9 mouse cellular contexts compared by ENCODE assay signal in genomic region chr9:47708299-47708698, GRCm38 (mm10).
DNase-seq lines count a peak whose midpoint lies in the region; ATAC-seq and TF ChIP-seq lines count a peak whose summit lies in the region.
"Had no signal": no experiment of that assay in that cellular context is flagged by ENCODE, and none has a peak within 500 bp of the region (broad histone marks: within the 10 kb centered on the region; RNA-seq: fewer than 3 reads in every experiment).

No protein-coding gene starts in this region.

- H3K4me3 ChIP-seq in forebrain, postnatal 0 days (ENCODE audit: low read depth, low read length) = no peak overlapping the region
- no peak overlapping the region for H3K4me3 ChIP-seq in hindbrain, embryonic 12.5 days
- H3K4me3 ChIP-seq in megakaryocyte, embryonic 14.5 days (replicated peaks) = peak overlapping the region; percentile 53
- H3K4me3 ChIP-seq: limb, embryonic 12.5 days had no signal

- H3K27ac ChIP-seq in forebrain, postnatal 0 days (ENCODE audit: low read depth, low read length) = no peak overlapping the region; the same call in 1 of the 2 replicates
- peak overlapping the region; percentile 36; the same call in 1 of the 2 replicates for H3K27ac ChIP-seq in hindbrain, embryonic 12.5 days
- H3K27ac ChIP-seq: limb, embryonic 12.5 days had no signal

- peak; percentile 74 for ATAC-seq in cerebellum, adult (ENCODE audit: insufficient number of reproducible peaks, low FRiP score, low TSS enrichment)
- ATAC-seq in forebrain, postnatal 0 days = peak; percentile 77
- no peak for ATAC-seq in hindbrain, embryonic 12.5 days (ENCODE audit: low FRiP score)

- no peak overlapping the region for H3K4me2 ChIP-seq in forebrain, postnatal 0 days (ENCODE audit: low read depth)
- H3K4me2 ChIP-seq in hindbrain, embryonic 12.5 days (replicated peaks) = no peak overlapping the region
- H3K4me2 ChIP-seq: limb, embryonic 12.5 days had no signal

- no peaks in the 10 kb centered on the region for H3K36me3 ChIP-seq in forebrain, postnatal 0 days (ENCODE audit: insufficient read depth)
- H3K36me3 ChIP-seq in hindbrain, embryonic 12.5 days = no peaks in the 10 kb centered on the region
- H3K36me3 ChIP-seq in megakaryocyte, embryonic 14.5 days (replicated peaks; ENCODE audit: low read length) = no peaks in the 10 kb centered on the region
- H3K36me3 ChIP-seq: limb, embryonic 12.5 days had no signal

- no peak overlapping the region for H3K9ac ChIP-seq in forebrain, postnatal 0 days
- H3K9ac ChIP-seq in hindbrain, embryonic 12.5 days = no peak overlapping the region; the same call in 1 of the 2 replicates
- H3K9ac ChIP-seq: limb, embryonic 12.5 days had no signal

- H3K4me1 ChIP-seq in forebrain, postnatal 0 days (ENCODE audit: insufficient read depth) = 0 out of 2 replicates have a peak, but pooled peaks cover 7% of the 10 kb centered on the region
- H3K4me1 ChIP-seq in hindbrain, embryonic 12.5 days = peaks cover 30% of the 10 kb centered on the region
- H3K4me1 ChIP-seq in megakaryocyte, embryonic 14.5 days = no peaks in the 10 kb centered on the region; the same call in 1 of the 2 replicates

- no peaks in the 10 kb centered on the region for H3K9me3 ChIP-seq in forebrain, postnatal 0 days (ENCODE audit: low read length)
- H3K9me3 ChIP-seq in hindbrain, embryonic 12.5 days (replicated peaks) = no peaks in the 10 kb centered on the region
- H3K9me3 ChIP-seq in megakaryocyte, embryonic 14.5 days = no peaks in the 10 kb centered on the region

- peak; percentile 93 for TF ChIP-seq CTCF in forebrain, postnatal 0 days (IDR thresholded peaks at IDR 0.05; ENCODE audit: low read depth)

- H3K27me3 ChIP-seq in forebrain, postnatal 0 days (ENCODE audit: insufficient read depth, low read length) = no peaks in the 10 kb centered on the region
- H3K27me3 ChIP-seq in hindbrain, embryonic 12.5 days = no peaks in the 10 kb centered on the region
- H3K27me3 ChIP-seq in megakaryocyte, embryonic 14.5 days (replicated peaks) = no peaks in the 10 kb centered on the region

- peak; percentile 56 for DNase-seq in NIH3T3 (ENCODE audit: low read depth)
- DNase-seq in forebrain, postnatal 0 days = peak; percentile 87
- DNase-seq in layer of hippocampus, postnatal 36 days = peak; percentile 72 to 76
- DNase-seq in right cerebral cortex, adult 2 months (ENCODE audit: low spot score in 2 of 2) = peak; percentile 81 to 90
- DNase-seq in urinary bladder, postnatal 36 days (ENCODE audit: low spot score in 2 of 2) = peak; percentile 71 to 75

- WGBS in forebrain, postnatal 0 days = 21% methylated on average over 10 of the region's 10 CpGs
- WGBS in hindbrain, embryonic 12.5 days = 32% methylated on average over 10 of the region's 10 CpGs
